Mouse (Mus musculus) kidney, postnatal 4 days (tissue): ENCODE measurements around the gene Clec3a.

Experiments used
- DNase-seq, 2 experiments: peaks; one replicate each; pipeline ENCODE4 v3.0.0; 2021; ENCODE audit warnings: mixed read lengths in 2 of 2

Gene Clec3a

GRCm38 (mm10) chr8:114458113-114458784 is 40.4 kb downstream of the Clec3a start:
- peak; percentile 41 to 64 for DNase-seq

- no peak for DNase-seq
Observed at GRCm38 (mm10) chr8:114460600-114460999, 42.7 kb downstream of the Clec3a start.

GRCm38 (mm10) chr8:114462591-114462990 is 44.7 kb downstream of the Clec3a start:
- DNase-seq = no peak

- no peak for DNase-seq
Observed at GRCm38 (mm10) chr8:114463305-114463704, 45.4 kb downstream of the Clec3a start.

- DNase-seq = no peak
Observed at GRCm38 (mm10) chr8:114468526-114469207, 50.8 kb downstream of the Clec3a start.

- DNase-seq = no peak
Observed at GRCm38 (mm10) chr8:114469208-114469590, 51.3 kb downstream of the Clec3a start.

GRCm38 (mm10) chr8:114473546-114473945 is 55.7 kb downstream of the Clec3a start:
- DNase-seq = no peak
